Mouse (Mus musculus) stomach, embryonic 15.5 days (tissue): ENCODE data around the gene Rapgef2. TPM values are rescaled to one million over a fixed set of nuclear protein-coding genes. Genes with fewer than 3 reads are reported as not detected.

Experiments used
- ATAC-seq: fragments of 200-750 bp; cut with Nextera tagmentation; 2 replicates; pipeline ENCODE4 v1.8.0; 2017; ENCODE audit warnings: low read depth, moderate number of reproducible peaks, moderate TSS enrichment; ENCODE audit not compliant: insufficient read depth, low FRiP score
- H3K27ac ChIP-seq: fragments of 300-500 bp; sonication (generic); 2 replicates; pipeline ENCODE4 v1.5.1; 2015; ENCODE audit warnings: mild to moderate bottlenecking, inconsistent platforms
- H3K27me3 ChIP-seq: fragments of 300-500 bp; sonication (generic); replicated peaks from 2 replicates; pipeline ENCODE4 v1.6.1; 2015; ENCODE audit warnings: inconsistent platforms
- H3K36me3 ChIP-seq: fragments of 300-500 bp; sonication (generic); 2 replicates; pipeline ENCODE4 v1.6.1; 2015; ENCODE audit warnings: inconsistent platforms
- H3K4me1 ChIP-seq: fragments of 300-500 bp; sonication (generic); 2 replicates; pipeline ENCODE4 v1.6.1; 2015; ENCODE audit warnings: inconsistent platforms
- H3K4me2 ChIP-seq: fragments of 300-500 bp; sonication (generic); 2 replicates; pipeline ENCODE4 v1.6.1; 2015; ENCODE audit warnings: mild to moderate bottlenecking, inconsistent platforms
- H3K4me3 ChIP-seq: fragments of 300-500 bp; sonication (generic); replicated peaks from 2 replicates; pipeline ENCODE4 v1.5.1; 2015; ENCODE audit warnings: inconsistent platforms
- H3K9ac ChIP-seq: fragments of 300-500 bp; sonication (generic); 2 replicates; pipeline ENCODE4 v1.6.1; 2015; ENCODE audit warnings: inconsistent platforms
- H3K9me3 ChIP-seq: fragments of 300-500 bp; sonication (generic); 2 replicates; pipeline ENCODE4 v1.6.1; 2016; ENCODE audit warnings: inconsistent platforms
- WGBS: fragments of 180-500 bp; shearing (Covaris S2); methylation state at CpG from one replicate; pipeline ENCODE4 v1.1.7; 2015; 5-methylcytosine and 5-hydroxymethylcytosine counted together
- polyA plus RNA-seq: library from polyadenylated mRNA; unstranded; fragments of >200 nt; fragmentation: Nextera tagmentation; extraction: Ambion mirVana; gene quantifications from 2 replicates; pipeline ENCODE4 v1.2.1, GENCODE M21; 2015

The Rapgef2 gene
- polyA plus RNA-seq, 1 experiment from 2014 or later, result 5.6 TPM

DNA sequence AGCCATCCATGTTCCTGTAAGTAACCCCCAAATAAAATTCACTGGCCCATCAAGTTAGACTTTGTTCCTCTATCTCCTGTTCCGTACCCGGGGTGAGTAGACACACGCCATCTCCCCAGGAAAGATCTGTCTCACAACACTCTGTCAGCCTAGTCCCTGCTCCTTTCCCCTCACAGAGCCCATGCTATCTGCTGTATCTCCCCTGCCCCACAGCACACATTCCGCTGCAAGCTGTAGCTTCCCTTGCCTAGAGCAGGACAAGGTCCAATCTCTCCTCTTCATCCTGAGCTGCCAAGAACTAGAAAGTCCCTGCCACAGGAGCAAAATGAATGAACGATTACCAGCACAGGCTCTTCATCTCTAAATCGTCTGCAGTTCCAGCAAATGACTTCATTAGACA lies 184.6 kb downstream of the Rapgef2 start:
- 76% methylated on average over 6 of the region's 6 CpGs for WGBS

DNA sequence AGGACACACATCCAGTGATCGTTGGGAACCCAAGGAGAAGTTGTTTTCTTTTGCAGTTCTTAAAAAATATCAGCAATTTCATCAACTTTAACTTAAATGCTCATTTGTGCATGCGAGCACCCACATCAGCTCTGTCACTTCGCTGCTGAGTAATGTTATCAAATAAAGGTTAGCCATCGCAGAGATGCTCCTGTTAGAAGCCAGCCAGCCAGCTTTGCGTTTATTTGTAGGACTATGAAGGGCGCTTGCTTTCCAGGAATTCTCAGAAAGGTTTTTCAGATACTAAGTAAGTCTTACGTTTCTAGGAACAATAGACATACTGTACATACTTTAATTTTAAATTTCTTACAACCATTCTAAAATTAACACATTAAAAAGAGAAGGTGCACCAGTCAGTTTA lies 185.5 kb downstream of the Rapgef2 start:
- Histone ChIP-seq H3K36me3 (peaks cover 6% of the 10 kb centered on the region; the same call in 1 of the 2 replicates), H3K4me1 (no peaks in the 10 kb centered on the region), H3K9ac (no peak overlapping the region), H3K4me3 (no peak overlapping the region), H3K27ac (no peak overlapping the region), H3K27me3 (no peaks in the 10 kb centered on the region), H3K4me2 (no peak overlapping the region), H3K9me3 (no peaks in the 10 kb centered on the region)
- WGBS, result 87% methylated on average over 7 of the region's 7 CpGs
- ATAC-seq, result no peak

More for the DNA sequence above, 184.6 kb downstream of the Rapgef2 start:
- ATAC-seq, result no peak
- Histone ChIP-seq H3K4me1 (no peaks in the 10 kb centered on the region), H3K4me2 (no peak overlapping the region), H3K27ac (no peak overlapping the region), H3K27me3 (no peaks in the 10 kb centered on the region), H3K9ac (no peak overlapping the region), H3K9me3 (no peaks in the 10 kb centered on the region), H3K36me3 (peaks cover 6% of the 10 kb centered on the region; the same call in 1 of the 2 replicates), H3K4me3 (no peak overlapping the region)

DNA sequence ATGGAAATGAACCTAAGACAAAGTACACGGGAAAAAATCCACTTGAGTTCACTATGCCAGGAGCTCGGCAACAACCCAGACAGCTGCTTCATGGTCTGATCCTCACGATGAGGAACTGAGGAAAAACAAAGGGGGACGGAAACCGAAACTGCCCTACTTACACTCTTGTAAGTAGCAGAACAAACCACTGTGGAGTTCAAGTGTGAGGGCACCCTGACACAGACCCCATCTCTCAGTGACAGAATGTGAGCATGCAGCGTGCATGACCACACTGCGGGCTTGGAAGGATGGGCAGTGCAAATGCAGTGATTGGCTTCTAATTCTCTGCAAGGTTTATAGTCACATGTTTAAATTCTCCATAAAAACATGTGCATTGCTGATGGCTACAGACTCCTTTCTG lies 197.2 kb downstream of the Rapgef2 start:
- no peaks in the 10 kb centered on the region for H3K4me1 ChIP-seq
- 75% methylated on average over 7 of the region's 7 CpGs for WGBS
- no peaks in the 10 kb centered on the region for H3K27me3 ChIP-seq
- H3K4me2 ChIP-seq, result no peak overlapping the region
- H3K4me3 ChIP-seq, result no peak overlapping the region
- peaks cover 28% of the 10 kb centered on the region for H3K36me3 ChIP-seq
- H3K27ac ChIP-seq, result no peak overlapping the region
- H3K9ac ChIP-seq, result no peak overlapping the region
- H3K9me3 ChIP-seq, result no peaks in the 10 kb centered on the region
- no peak for ATAC-seq

DNA sequence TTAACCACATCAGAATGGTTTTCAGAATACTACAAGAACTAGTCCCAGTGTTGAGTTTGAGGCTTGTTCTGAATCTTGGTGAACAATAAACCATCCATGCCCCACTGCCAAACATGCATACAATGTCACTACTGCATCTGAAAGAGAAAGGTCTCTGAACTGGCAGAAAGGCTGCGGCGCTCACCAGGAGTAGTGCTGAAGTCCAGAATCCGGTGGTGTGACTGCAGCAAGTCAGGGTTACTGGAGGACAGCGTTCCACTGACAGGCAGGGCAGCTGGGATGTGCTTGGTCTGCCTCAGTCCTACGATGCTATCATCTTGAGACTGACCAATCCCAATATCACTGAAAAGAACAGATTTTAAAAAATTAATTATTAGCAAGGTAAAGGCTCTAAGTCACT lies 197.9 kb downstream of the Rapgef2 start:
- H3K36me3 ChIP-seq, result peaks cover 28% of the 10 kb centered on the region
- H3K27me3 ChIP-seq, result no peaks in the 10 kb centered on the region

DNA sequence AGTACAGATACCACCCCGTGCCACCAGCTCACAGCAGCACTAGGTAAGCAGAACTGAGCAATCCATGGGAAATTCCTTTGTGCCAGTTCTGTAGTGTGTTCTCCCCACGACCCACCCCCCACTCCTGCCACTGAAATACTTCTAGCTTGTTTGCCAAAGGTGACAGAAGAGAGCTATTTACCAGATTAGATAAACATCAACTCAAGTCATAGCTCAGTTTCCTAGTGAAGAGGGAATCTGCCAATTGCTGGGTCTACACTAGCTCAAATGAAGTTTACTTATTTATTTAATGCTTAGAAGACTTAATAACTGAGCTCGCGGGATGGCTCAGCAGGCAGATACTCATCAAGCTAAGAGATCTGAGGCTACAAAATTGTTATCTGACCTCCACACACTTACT lies 200.0 kb downstream of the Rapgef2 start:
- H3K4me1 ChIP-seq, result no peaks in the 10 kb centered on the region
- no peak overlapping the region for H3K9ac ChIP-seq
- H3K4me3 ChIP-seq, result no peak overlapping the region
- H3K36me3 ChIP-seq, result peaks cover 26% of the 10 kb centered on the region
- no peaks in the 10 kb centered on the region for H3K27me3 ChIP-seq
- no peaks in the 10 kb centered on the region for H3K9me3 ChIP-seq
- 60% methylated on average over 4 of the region's 4 CpGs for WGBS
- no peak overlapping the region for H3K27ac ChIP-seq
- no peak for ATAC-seq
- no peak overlapping the region for H3K4me2 ChIP-seq

More for the DNA sequence above, 197.9 kb downstream of the Rapgef2 start:
- Histone ChIP-seq H3K9me3 (no peaks in the 10 kb centered on the region), H3K4me3 (no peak overlapping the region), H3K9ac (no peak overlapping the region), H3K27ac (no peak overlapping the region), H3K4me1 (no peaks in the 10 kb centered on the region), H3K4me2 (no peak overlapping the region)
- WGBS, result 84% methylated on average over 5 of the region's 5 CpGs
- ATAC-seq, result no peak

DNA sequence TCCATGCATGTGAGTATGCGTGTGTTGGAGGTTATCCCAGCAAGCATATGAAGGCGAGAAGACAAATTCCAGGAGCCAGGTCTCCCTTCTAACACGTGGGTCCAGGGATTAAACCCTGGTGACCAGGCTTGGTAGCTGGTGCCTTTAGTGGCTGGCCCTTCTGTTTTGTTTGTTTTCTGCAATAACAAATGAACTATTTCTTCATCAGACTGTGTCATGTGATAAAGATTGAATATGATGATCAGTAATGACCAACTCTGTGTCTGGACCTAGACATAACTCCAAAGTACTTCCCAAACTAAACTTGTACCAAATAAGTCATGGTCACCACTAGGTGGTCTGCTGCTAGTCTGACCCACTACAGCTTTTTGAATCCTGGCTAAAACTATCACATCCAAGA lies 202.4 kb downstream of the Rapgef2 start:
- no peak overlapping the region for H3K4me2 ChIP-seq
- 91% methylated on average over 3 of the region's 3 CpGs for WGBS

DNA sequence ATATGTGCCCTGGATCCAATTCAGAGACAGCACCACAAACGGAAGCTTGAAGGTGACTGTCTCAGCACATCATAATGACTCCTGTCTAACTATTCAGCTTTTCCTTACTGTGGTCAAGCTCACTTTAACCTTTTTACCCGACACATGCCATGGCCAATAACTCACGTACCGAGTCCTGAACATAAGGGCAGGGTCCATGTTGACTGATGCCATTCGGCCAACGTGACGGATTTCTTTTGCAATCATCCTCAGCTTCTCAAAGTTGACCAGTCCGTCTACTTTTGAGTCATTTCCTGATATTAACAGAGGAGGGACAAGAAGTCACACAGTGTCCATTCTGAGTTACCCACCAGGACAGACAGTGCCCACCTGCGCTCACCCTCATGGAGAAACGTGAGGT lies 203.3 kb downstream of the Rapgef2 start:
- peaks cover 22% of the 10 kb centered on the region for H3K36me3 ChIP-seq
- no peak for ATAC-seq
- WGBS, result 91% methylated on average over 10 of the region's 10 CpGs

More for the DNA sequence above, 202.4 kb downstream of the Rapgef2 start:
- H3K27ac ChIP-seq, result no peak overlapping the region
- no peak for ATAC-seq
- H3K9ac ChIP-seq, result no peak overlapping the region
- H3K4me3 ChIP-seq, result no peak overlapping the region
- H3K27me3 ChIP-seq, result no peaks in the 10 kb centered on the region
- no peaks in the 10 kb centered on the region for H3K4me1 ChIP-seq
- H3K9me3 ChIP-seq, result no peaks in the 10 kb centered on the region
- H3K36me3 ChIP-seq, result peaks cover 23% of the 10 kb centered on the region

DNA sequence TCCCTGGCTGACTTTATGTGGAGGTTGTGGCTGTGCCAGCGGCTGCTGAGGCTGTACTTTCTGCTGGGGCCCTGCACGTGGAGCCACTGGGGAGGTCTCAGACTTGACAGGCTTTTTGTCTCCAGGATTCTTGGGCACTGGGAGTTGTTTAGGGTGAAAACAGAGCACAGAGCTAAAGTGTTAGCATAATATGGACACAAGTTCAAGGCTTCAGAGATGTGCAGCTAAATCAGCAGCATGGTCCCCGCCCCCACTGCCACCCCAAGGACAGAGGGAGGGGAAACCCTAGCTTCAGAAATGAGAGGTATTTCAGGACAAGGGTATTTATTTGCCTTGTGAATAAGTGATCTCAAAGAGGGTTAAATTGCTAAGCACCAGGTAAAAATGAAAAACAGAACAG lies 207.2 kb downstream of the Rapgef2 start:
- Histone ChIP-seq H3K27ac (no peak overlapping the region), H3K9me3 (no peaks in the 10 kb centered on the region), H3K27me3 (no peaks in the 10 kb centered on the region), H3K4me2 (no peak overlapping the region), H3K4me3 (no peak overlapping the region), H3K9ac (no peak overlapping the region), H3K4me1 (no peaks in the 10 kb centered on the region), H3K36me3 (peaks cover 9% of the 10 kb centered on the region; the same call in 1 of the 2 replicates)
- 80% methylated on average over 3 of the region's 3 CpGs for WGBS
- no peak for ATAC-seq

More for the DNA sequence above, 203.3 kb downstream of the Rapgef2 start:
- no peak overlapping the region for H3K9ac ChIP-seq
- no peaks in the 10 kb centered on the region for H3K9me3 ChIP-seq
- no peaks in the 10 kb centered on the region for H3K27me3 ChIP-seq
- H3K27ac ChIP-seq, result no peak overlapping the region
- no peak overlapping the region for H3K4me3 ChIP-seq
- H3K4me1 ChIP-seq, result no peaks in the 10 kb centered on the region
- H3K4me2 ChIP-seq, result no peak overlapping the region

DNA sequence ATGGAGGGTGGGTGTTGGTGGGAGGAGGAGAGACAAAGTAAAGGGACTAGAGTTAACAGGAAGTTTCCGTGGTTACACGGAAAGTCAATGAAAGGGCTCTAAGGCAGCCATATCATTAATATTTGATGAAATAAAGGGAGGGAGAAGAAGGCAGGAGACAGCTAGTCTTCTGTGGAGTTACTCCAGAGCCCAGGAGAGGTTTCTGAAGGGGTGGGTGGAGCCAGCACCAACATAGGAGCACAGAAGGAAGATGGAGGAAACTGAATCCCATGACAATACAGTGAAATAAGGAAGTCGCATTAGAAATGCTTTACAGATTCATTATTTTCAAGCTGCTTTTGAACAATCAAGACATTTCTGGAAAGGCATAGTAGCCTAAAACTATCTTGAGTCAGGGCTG lies 211.3 kb downstream of the Rapgef2 start:
- no peak overlapping the region for H3K4me3 ChIP-seq
- ATAC-seq, result no peak
- no peaks in the 10 kb centered on the region for H3K9me3 ChIP-seq
- no peak overlapping the region for H3K4me2 ChIP-seq
- H3K9ac ChIP-seq, result no peak overlapping the region
- no peaks in the 10 kb centered on the region for H3K4me1 ChIP-seq
- no peaks in the 10 kb centered on the region for H3K27me3 ChIP-seq
- 81% methylated on average over 3 of the region's 3 CpGs for WGBS
- no peak overlapping the region for H3K27ac ChIP-seq
- H3K36me3 ChIP-seq, result peaks cover 4% of the 10 kb centered on the region; the same call in 1 of the 2 replicates

DNA sequence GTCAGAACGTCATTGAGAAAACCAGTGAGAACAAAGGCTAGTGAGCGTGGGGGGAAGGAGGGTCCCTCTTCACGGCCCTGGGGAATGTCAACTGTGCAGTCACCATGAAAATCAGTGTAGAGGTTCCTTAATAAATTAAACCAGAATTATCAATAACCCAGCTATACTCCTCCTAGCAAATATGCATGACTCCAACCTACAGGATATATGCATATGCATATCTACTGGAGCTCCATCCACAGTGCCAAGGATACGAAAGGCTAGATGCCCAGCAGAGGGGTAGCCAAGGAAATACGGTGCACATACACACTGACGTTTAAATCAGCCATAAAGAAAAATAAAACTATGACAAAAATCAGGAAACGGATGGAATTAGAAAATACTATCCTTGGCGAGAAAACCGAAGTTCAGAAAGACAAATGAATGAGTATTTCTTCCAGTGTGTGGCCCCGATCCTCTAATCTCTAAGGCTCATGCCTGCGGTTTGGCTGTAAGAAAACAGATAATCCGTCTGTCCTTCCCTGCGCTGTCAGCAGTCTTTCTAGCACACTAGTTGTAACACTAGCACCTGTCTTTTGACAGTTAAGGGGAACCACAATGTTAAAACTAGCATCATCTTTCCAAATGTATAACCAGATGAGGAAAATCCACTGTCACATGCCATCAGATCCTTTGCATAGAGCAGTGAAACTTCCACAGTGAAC lies 212.6 kb downstream of the Rapgef2 start:
- Histone ChIP-seq H3K4me1 (no peaks in the 10 kb centered on the region), H3K4me3 (no peak overlapping the region), H3K4me2 (no peak overlapping the region), H3K36me3 (0 out of 2 replicates have a peak, but pooled peaks cover 4% of the 10 kb centered on the region), H3K9ac (no peak overlapping the region), H3K9me3 (no peaks in the 10 kb centered on the region), H3K27me3 (no peaks in the 10 kb centered on the region), H3K27ac (no peak overlapping the region)
- no peak for ATAC-seq
- 87% methylated on average over 13 of the region's 13 CpGs for WGBS

DNA sequence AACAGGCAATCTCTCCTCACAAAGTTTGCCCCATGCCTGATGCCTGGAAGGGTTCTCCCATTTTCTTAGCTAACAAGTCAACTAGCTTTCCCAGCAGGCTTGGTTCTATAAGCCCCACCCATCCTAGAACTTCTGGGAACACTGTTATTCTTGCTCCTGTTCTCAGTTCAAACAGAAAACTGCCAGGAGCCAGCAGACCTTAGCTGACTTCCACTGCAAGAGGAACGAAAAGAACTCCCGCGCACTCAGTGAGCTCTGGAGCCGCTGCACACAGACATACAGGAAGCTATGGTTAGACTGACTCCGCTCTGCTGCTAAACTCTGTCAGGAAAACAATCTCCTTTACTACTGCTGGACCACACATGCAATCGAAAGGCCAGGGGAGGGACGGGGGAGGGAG lies 214.8 kb downstream of the Rapgef2 start:
- Histone ChIP-seq H3K4me2 (no peak overlapping the region), H3K9ac (no peak overlapping the region), H3K27ac (no peak overlapping the region), H3K9me3 (no peaks in the 10 kb centered on the region), H3K4me1 (no peaks in the 10 kb centered on the region), H3K27me3 (no peaks in the 10 kb centered on the region), H3K4me3 (no peak overlapping the region), H3K36me3 (0 out of 2 replicates have a peak, but pooled peaks cover 5% of the 10 kb centered on the region)
- WGBS, result 45% methylated on average over 6 of the region's 7 CpGs
- ATAC-seq, result no peak

DNA sequence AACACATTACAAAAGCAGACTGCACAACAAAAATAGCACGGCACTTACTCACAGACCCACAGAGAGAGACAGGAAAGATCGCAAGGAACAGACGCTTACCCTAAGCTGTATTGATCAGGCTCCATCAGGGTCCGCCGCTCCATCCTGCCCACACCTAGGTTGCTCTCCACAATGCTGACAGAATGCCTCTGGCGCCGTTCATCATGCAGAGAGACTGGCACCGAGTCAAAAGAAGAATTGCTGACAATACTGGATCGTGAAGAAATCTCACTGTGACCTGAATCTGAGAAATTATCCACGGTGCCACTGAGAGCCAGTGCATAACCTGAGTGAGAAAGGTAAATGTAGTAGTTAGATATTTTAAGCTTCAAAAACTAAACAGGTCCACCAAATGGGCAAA lies 216.4 kb downstream of the Rapgef2 start:
- Histone ChIP-seq H3K4me2 (no peak overlapping the region), H3K4me1 (no peaks in the 10 kb centered on the region), H3K4me3 (no peak overlapping the region), H3K36me3 (0 out of 2 replicates have a peak, but pooled peaks cover 8% of the 10 kb centered on the region), H3K9me3 (no peaks in the 10 kb centered on the region), H3K27me3 (no peaks in the 10 kb centered on the region), H3K9ac (no peak overlapping the region), H3K27ac (no peak overlapping the region)
- ATAC-seq, result no peak
- 90% methylated on average over 10 of the region's 10 CpGs for WGBS
